Mouse (Mus musculus): Measurements from ENCODE around the gene Pdzrn4. TPM values are rescaled to one million over a fixed set of nuclear protein-coding genes. Genes with fewer than 3 reads are reported as not detected.

The Pdzrn4 gene
- polyA plus RNA-seq, 2 experiments: 1.4 to 1.9 TPM

GRCm38 (mm10) chr15:92416141-92416540, 19.5 kb downstream of the Pdzrn4 start:
- no peaks in the 10 kb centered on the region for H3K9me3 ChIP-seq (ENCODE audit: control insufficient read depth, low read length)
- TF ChIP-seq POLR2A (IDR thresholded peaks at IDR 0.05; ENCODE audit: borderline replicate concordance, extremely low read depth, insufficient read depth, insufficient read length): no peak
- DNase-seq (ENCODE audit: low spot score) (no peak), ATAC-seq (ENCODE audit: low FRiP score, low read depth) (no peak)
- H3K4me1 ChIP-seq (ENCODE audit: control insufficient read depth, insufficient read depth, low read length): peaks cover 15% of the 10 kb centered on the region
- H3K27me3 ChIP-seq (ENCODE audit: control insufficient read depth, insufficient read depth, low read length): no peaks in the 10 kb centered on the region
- H3K9ac ChIP-seq (ENCODE audit: low read depth, low read length, severe bottlenecking): no peak overlapping the region
- H3K4me2 ChIP-seq (replicated peaks; ENCODE audit: low read depth, low read length, severe bottlenecking): no peak overlapping the region
- 55% methylated on average over 6 of the region's 6 CpGs for WGBS
- no peak overlapping the region for H3K27ac ChIP-seq (replicated peaks; ENCODE audit: low read depth, low read length)
- H3K4me3 ChIP-seq (replicated peaks; ENCODE audit: low read length): no peak overlapping the region
- H3K36me3 ChIP-seq (ENCODE audit: control insufficient read depth, insufficient read depth, low read length): no peaks in the 10 kb centered on the region

DNA sequence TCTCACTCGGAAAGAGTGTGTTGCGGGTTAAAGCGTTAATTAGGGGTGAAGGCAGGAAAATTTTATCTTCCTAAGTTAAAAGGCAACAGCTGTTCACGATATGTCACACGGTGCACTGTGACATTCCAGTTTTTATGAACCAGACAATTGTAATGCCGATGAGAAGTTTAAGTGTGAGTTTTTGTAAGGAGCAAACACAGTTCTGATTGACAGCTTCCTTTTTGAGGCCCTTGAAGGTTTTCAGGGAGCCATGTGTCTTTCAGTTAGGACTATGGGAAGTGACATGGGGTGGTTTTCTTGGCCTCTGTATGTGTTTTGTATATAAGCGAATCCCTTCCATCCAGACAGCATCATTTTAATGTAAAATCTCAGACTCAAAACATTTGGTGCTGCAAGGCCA, 20.0 kb downstream of the Pdzrn4 start:
- no peaks in the 10 kb centered on the region for H3K36me3 ChIP-seq (ENCODE audit: control insufficient read depth, insufficient read depth, low read length)
- no peak overlapping the region for H3K4me3 ChIP-seq (replicated peaks; ENCODE audit: low read length)
- DNase-seq (ENCODE audit: low spot score): no peak
- no peak overlapping the region for H3K27ac ChIP-seq (replicated peaks; ENCODE audit: low read depth, low read length)
- H3K9me3 ChIP-seq (ENCODE audit: control insufficient read depth, low read length): no peaks in the 10 kb centered on the region
- 0 out of 2 replicates have a peak, but pooled peaks have one; percentile 19 for ATAC-seq (ENCODE audit: low FRiP score, low read depth)
- peaks cover 15% of the 10 kb centered on the region for H3K4me1 ChIP-seq (ENCODE audit: control insufficient read depth, insufficient read depth, low read length)
- H3K9ac ChIP-seq (ENCODE audit: low read depth, low read length, severe bottlenecking): no peak overlapping the region
- H3K27me3 ChIP-seq (ENCODE audit: control insufficient read depth, insufficient read depth, low read length): no peaks in the 10 kb centered on the region
- no peak for TF ChIP-seq POLR2A (IDR thresholded peaks at IDR 0.05; ENCODE audit: borderline replicate concordance, extremely low read depth, insufficient read depth, insufficient read length)
- WGBS: 23% methylated on average over 7 of the region's 7 CpGs
- no peak overlapping the region for H3K4me2 ChIP-seq (replicated peaks; ENCODE audit: low read depth, low read length, severe bottlenecking)

DNA sequence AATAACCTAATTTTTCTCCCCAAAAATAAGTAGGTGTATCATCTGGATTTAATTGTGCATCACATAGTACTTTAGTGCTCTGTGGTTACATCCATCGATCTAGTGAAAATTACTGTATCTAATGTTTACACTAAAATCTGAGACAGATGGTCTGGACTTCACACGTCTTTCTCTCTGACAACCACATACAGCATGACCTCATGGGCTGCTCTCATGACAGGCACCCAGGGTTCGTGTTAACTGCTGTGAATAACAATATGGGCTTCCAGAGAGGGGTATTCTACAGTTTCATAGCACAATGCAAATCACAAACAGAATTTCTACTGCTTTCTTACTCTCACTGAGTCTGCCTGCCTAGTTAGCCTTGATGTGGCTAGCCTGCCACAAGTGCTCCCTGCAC, 20.4 kb downstream of the Pdzrn4 start:
- Histone ChIP-seq H3K27me3 (ENCODE audit: control insufficient read depth, insufficient read depth, low read length) (no peaks in the 10 kb centered on the region), H3K4me3 (replicated peaks; ENCODE audit: low read length) (no peak overlapping the region), H3K9ac (ENCODE audit: low read depth, low read length, severe bottlenecking) (no peak overlapping the region), H3K27ac (replicated peaks; ENCODE audit: low read depth, low read length) (no peak overlapping the region), H3K36me3 (ENCODE audit: control insufficient read depth, insufficient read depth, low read length) (no peaks in the 10 kb centered on the region), H3K4me2 (replicated peaks; ENCODE audit: low read depth, low read length, severe bottlenecking) (no peak overlapping the region), H3K9me3 (ENCODE audit: control insufficient read depth, low read length) (no peaks in the 10 kb centered on the region), H3K4me1 (ENCODE audit: control insufficient read depth, insufficient read depth, low read length) (peaks cover 15% of the 10 kb centered on the region)
- no peak for TF ChIP-seq POLR2A (IDR thresholded peaks at IDR 0.05; ENCODE audit: borderline replicate concordance, extremely low read depth, insufficient read depth, insufficient read length)
- WGBS: 22% methylated on average over 3 of the region's 3 CpGs
- ATAC-seq (ENCODE audit: low FRiP score, low read depth) (peak; percentile 37; the same call in 1 of the 2 replicates), DNase-seq (ENCODE audit: low spot score) (no peak)

DNA sequence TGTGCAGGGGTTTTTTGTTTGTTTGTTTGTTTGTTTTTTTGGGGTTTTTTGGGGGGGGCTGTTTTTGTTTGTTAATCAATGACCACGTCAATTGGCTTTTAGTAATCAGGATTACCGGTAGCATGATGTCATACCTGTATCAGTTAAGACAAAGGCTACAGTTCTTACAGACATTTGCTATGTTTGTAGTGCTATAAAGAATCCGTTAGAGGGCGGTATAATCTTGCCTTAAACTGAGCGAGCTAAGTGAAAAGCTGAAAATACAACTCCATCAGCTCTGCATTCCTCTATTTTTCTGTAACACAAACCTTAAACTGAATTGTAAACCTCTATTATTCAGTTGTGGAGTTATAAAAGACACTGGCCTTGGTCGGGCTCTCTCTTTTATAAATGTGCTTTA, 37.9 kb downstream of the Pdzrn4 start:
- TF ChIP-seq POLR2A (IDR thresholded peaks at IDR 0.05; ENCODE audit: borderline replicate concordance, extremely low read depth, insufficient read depth, insufficient read length): no peak
- ATAC-seq (ENCODE audit: low FRiP score, low read depth) (no peak), DNase-seq (ENCODE audit: low spot score) (peak; percentile 78)
- H3K27ac ChIP-seq (replicated peaks; ENCODE audit: low read depth, low read length): no peak overlapping the region
- H3K9ac ChIP-seq (ENCODE audit: low read depth, low read length, severe bottlenecking): no peak overlapping the region
- H3K4me3 ChIP-seq (replicated peaks; ENCODE audit: low read length): no peak overlapping the region
- no peaks in the 10 kb centered on the region for H3K9me3 ChIP-seq (ENCODE audit: control insufficient read depth, low read length)
- H3K27me3 ChIP-seq (ENCODE audit: control insufficient read depth, insufficient read depth, low read length): no peaks in the 10 kb centered on the region
- H3K4me2 ChIP-seq (replicated peaks; ENCODE audit: low read depth, low read length, severe bottlenecking): no peak overlapping the region
- H3K36me3 ChIP-seq (ENCODE audit: control insufficient read depth, insufficient read depth, low read length): no peaks in the 10 kb centered on the region
- no peaks in the 10 kb centered on the region for H3K4me1 ChIP-seq (ENCODE audit: control insufficient read depth, insufficient read depth, low read length)
- 3% methylated on average over 6 of the region's 6 CpGs for WGBS

DNA sequence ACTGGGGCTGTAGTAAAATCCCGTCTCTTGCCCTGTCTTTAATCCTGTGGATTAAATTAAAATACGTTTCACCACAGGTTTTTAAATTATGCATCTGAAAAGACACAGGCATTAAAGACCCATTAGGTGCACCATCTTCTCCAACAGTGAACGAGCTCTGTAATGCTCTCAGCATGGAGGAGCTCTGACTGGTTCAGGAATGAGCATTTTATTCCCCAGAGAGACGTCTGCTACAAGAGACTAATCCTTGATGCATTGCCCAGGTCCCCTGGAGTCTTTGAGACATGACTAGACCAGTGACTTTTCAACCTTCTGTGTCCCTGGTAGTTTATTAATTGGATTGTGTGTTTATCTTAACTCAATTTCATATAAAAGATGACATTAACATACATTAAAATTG, 38.6 kb downstream of the Pdzrn4 start:
- DNase-seq (ENCODE audit: low spot score) (no peak), ATAC-seq (ENCODE audit: low FRiP score, low read depth) (no peak)
- Histone ChIP-seq H3K27me3 (ENCODE audit: control insufficient read depth, insufficient read depth, low read length) (no peaks in the 10 kb centered on the region), H3K4me3 (replicated peaks; ENCODE audit: low read length) (no peak overlapping the region), H3K4me2 (replicated peaks; ENCODE audit: low read depth, low read length, severe bottlenecking) (no peak overlapping the region), H3K4me1 (ENCODE audit: control insufficient read depth, insufficient read depth, low read length) (no peaks in the 10 kb centered on the region), H3K27ac (replicated peaks; ENCODE audit: low read depth, low read length) (no peak overlapping the region), H3K9ac (ENCODE audit: low read depth, low read length, severe bottlenecking) (no peak overlapping the region), H3K9me3 (ENCODE audit: control insufficient read depth, low read length) (no peaks in the 10 kb centered on the region), H3K36me3 (ENCODE audit: control insufficient read depth, insufficient read depth, low read length) (no peaks in the 10 kb centered on the region)
- 40% methylated on average over 4 of the region's 4 CpGs for WGBS
- no peak for TF ChIP-seq POLR2A (IDR thresholded peaks at IDR 0.05; ENCODE audit: borderline replicate concordance, extremely low read depth, insufficient read depth, insufficient read length)
